21 mouse cellular contexts compared by ENCODE assay signal in the genomic region with DNA sequence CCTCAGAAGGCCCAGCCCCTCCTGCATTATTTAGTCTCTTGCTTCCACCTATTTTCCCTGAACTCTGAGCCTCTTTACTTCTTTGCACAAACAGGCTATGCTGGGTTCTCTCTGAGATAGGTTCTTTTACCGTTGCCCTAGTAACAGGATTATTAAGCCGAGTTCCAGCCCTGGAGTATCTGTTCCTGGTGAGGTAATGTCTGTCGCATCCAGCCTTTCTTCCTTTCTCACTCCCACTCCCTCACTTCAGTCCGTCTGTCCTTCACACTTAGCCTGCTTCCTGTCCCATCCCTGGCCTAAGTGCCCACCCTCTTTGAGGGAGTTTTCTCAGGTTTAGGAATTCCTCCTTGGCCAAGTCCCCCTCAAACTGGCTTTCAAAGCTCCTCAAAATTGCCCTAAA. TPM values are rescaled to one million over a fixed set of nuclear protein-coding genes. Genes with fewer than 3 reads are reported as not detected.
DNase-seq lines count a peak whose midpoint lies in the region; ATAC-seq and TF ChIP-seq lines count a peak whose summit lies in the region.
"Had no signal": no experiment of that assay in that cellular context is flagged by ENCODE, and none has a peak within 500 bp of the region (broad histone marks: within the 10 kb centered on the region; RNA-seq: fewer than 3 reads in every experiment).

No protein-coding gene starts in this region.

- no peak for DNase-seq in forebrain, embryonic 10.5 days (ENCODE audit: extremely low spot score, low spot score)
- peak; percentile 11 to 48 for DNase-seq in layer of hippocampus, adult 18-20 months (ENCODE audit: low spot score in 2 of 2)
- no peak for DNase-seq in layer of hippocampus, postnatal 10 days (ENCODE audit: low spot score in 2 of 2)
- no peak for DNase-seq in forebrain, postnatal 0 days
- no peak for DNase-seq in spleen, postnatal 36 days (ENCODE audit: low spot score in 2 of 2)
- DNase-seq in urinary bladder, postnatal 4 days (ENCODE audit: low spot score in 2 of 2): no peak
- DNase-seq: adrenal gland, postnatal 25 days; cerebellum, adult 9-11 months; embryo, embryonic 11 days; gastrocnemius, adult 2 months; heart, adult 2 months; heart, postnatal 10 days; kidney, adult 9 months; lung, postnatal 10 days; thymus, adult 2 months had no signal

- H3K9me3 ChIP-seq in forebrain, embryonic 12.5 days: no peaks in the 10 kb centered on the region
- no peaks in the 10 kb centered on the region for H3K9me3 ChIP-seq in forebrain, embryonic 10.5 days
- no peaks in the 10 kb centered on the region for H3K9me3 ChIP-seq in forebrain, postnatal 0 days (ENCODE audit: low read length)
- no peaks in the 10 kb centered on the region for H3K9me3 ChIP-seq in midbrain, embryonic 15.5 days
- H3K9me3 ChIP-seq: limb, embryonic 12.5 days; liver, embryonic 15.5 days had no signal

- H3K27ac ChIP-seq in forebrain, embryonic 12.5 days: no peak overlapping the region
- no peak overlapping the region for H3K27ac ChIP-seq in forebrain, embryonic 10.5 days
- H3K27ac ChIP-seq in forebrain, postnatal 0 days (ENCODE audit: low read depth, low read length): peak overlapping the region; percentile 35; the same call in 1 of the 2 replicates
- H3K27ac ChIP-seq in midbrain, embryonic 15.5 days: no peak overlapping the region
- H3K27ac ChIP-seq: gastrocnemius, adult 2 months; heart, adult 2 months; limb, embryonic 12.5 days; liver, embryonic 15.5 days had no signal

- peak; percentile 51; the same call in 1 of the 2 replicates for ATAC-seq in forebrain, embryonic 12.5 days (ENCODE audit: low FRiP score)
- peak; percentile 87 for ATAC-seq in forebrain, postnatal 0 days
- peak; percentile 50; the same call in 1 of the 2 replicates for ATAC-seq in midbrain, embryonic 15.5 days (replicated peaks)

- no peaks in the 10 kb centered on the region for H3K36me3 ChIP-seq in forebrain, embryonic 12.5 days (replicated peaks)
- no peaks in the 10 kb centered on the region for H3K36me3 ChIP-seq in forebrain, embryonic 10.5 days (replicated peaks)
- no peaks in the 10 kb centered on the region for H3K36me3 ChIP-seq in forebrain, postnatal 0 days (ENCODE audit: insufficient read depth)
- H3K36me3 ChIP-seq in midbrain, embryonic 15.5 days (replicated peaks): no peaks in the 10 kb centered on the region
- H3K36me3 ChIP-seq: limb, embryonic 12.5 days; liver, embryonic 15.5 days had no signal

- no peaks in the 10 kb centered on the region for H3K27me3 ChIP-seq in forebrain, embryonic 12.5 days
- H3K27me3 ChIP-seq in forebrain, embryonic 10.5 days (ENCODE audit: poor library complexity, severe bottlenecking): no peaks in the 10 kb centered on the region
- H3K27me3 ChIP-seq in forebrain, postnatal 0 days (ENCODE audit: insufficient read depth, low read length): no peaks in the 10 kb centered on the region
- no peaks in the 10 kb centered on the region for H3K27me3 ChIP-seq in midbrain, embryonic 15.5 days (replicated peaks)
- H3K27me3 ChIP-seq: limb, embryonic 12.5 days; liver, embryonic 15.5 days had no signal

- no peak overlapping the region for H3K9ac ChIP-seq in forebrain, embryonic 12.5 days
- H3K9ac ChIP-seq in forebrain, postnatal 0 days: no peak overlapping the region
- no peak overlapping the region for H3K9ac ChIP-seq in midbrain, embryonic 15.5 days
- H3K9ac ChIP-seq: limb, embryonic 12.5 days; liver, embryonic 15.5 days had no signal

- H3K4me1 ChIP-seq in forebrain, embryonic 12.5 days: no peaks in the 10 kb centered on the region
- peaks cover 8% of the 10 kb centered on the region for H3K4me1 ChIP-seq in forebrain, embryonic 10.5 days
- 0 out of 2 replicates have a peak, but pooled peaks cover 3% of the 10 kb centered on the region for H3K4me1 ChIP-seq in forebrain, postnatal 0 days (ENCODE audit: insufficient read depth)
- 0 out of 2 replicates have a peak, but pooled peaks cover 7% of the 10 kb centered on the region for H3K4me1 ChIP-seq in midbrain, embryonic 15.5 days
- H3K4me1 ChIP-seq: limb, embryonic 12.5 days; liver, embryonic 15.5 days had no signal

- no peak for TF ChIP-seq CTCF in forebrain, postnatal 0 days (IDR thresholded peaks at IDR 0.05; ENCODE audit: low read depth)

- no peak overlapping the region for H3K4me2 ChIP-seq in forebrain, embryonic 12.5 days
- H3K4me2 ChIP-seq in forebrain, postnatal 0 days (ENCODE audit: low read depth): no peak overlapping the region
- no peak overlapping the region for H3K4me2 ChIP-seq in midbrain, embryonic 15.5 days
- H3K4me2 ChIP-seq: limb, embryonic 12.5 days; liver, embryonic 15.5 days had no signal

- WGBS in forebrain, embryonic 12.5 days: 35% methylated on average over 4 of the region's 4 CpGs
- WGBS in forebrain, embryonic 10.5 days: 43% methylated on average over 4 of the region's 4 CpGs
- 15% methylated on average over 4 of the region's 4 CpGs for WGBS in forebrain, postnatal 0 days
- WGBS in midbrain, embryonic 15.5 days: 22% methylated on average over 4 of the region's 4 CpGs

- no peak overlapping the region for H3K4me3 ChIP-seq in forebrain, embryonic 12.5 days (replicated peaks)
- H3K4me3 ChIP-seq in forebrain, embryonic 10.5 days: no peak overlapping the region
- H3K4me3 ChIP-seq in forebrain, postnatal 0 days (ENCODE audit: low read depth, low read length): no peak overlapping the region
- no peak overlapping the region for H3K4me3 ChIP-seq in midbrain, embryonic 15.5 days
- H3K4me3 ChIP-seq: gastrocnemius, adult 2 months; heart, adult 2 months; limb, embryonic 12.5 days; liver, embryonic 15.5 days had no signal

RNA-seq across cellular contexts. Expression of gene Lrrc52, which starts 7.0 kb away (rescaled TPM):
- polyA plus RNA-seq in forebrain, embryonic 12.5 days (2016; fragmentation: Nextera tagmentation; extraction: Ambion mirVana): not detected in 2 replicates
- polyA plus RNA-seq in forebrain, embryonic 10.5 days (2016; fragmentation: Nextera tagmentation; extraction: Ambion mirVana): not detected in 2 replicates
- not detected for total RNA-seq in layer of hippocampus, adult 18-20 months (2021)
- not detected for total RNA-seq in layer of hippocampus, postnatal 10 days (2021)
- not detected in 2 replicates for total RNA-seq in forebrain, postnatal 0 days (2014; rRNA removed)
- not detected in 2 replicates for polyA plus RNA-seq in forebrain, postnatal 0 days (2015; fragmentation: Nextera tagmentation; extraction: Ambion mirVana)
- not detected in 2 replicates for polyA plus RNA-seq in midbrain, embryonic 15.5 days (2015; fragmentation: Nextera tagmentation; extraction: Ambion mirVana)
- total RNA-seq: adrenal gland, postnatal 25 days; CH12.LX had no signal
- polyA plus RNA-seq: large intestine, adult 2 months; limb, embryonic 12.5 days; liver, embryonic 15.5 days; thymus, adult 2 months had no signal

Comparison
In these comparisons a context has a peak if more than half of its experiments do, and no peak if none do; other contexts are left out.
1. DNase-seq: peak in layer of hippocampus, adult 18-20 months (2 of 2); none in forebrain, embryonic 10.5 days (single experiment), layer of hippocampus, postnatal 10 days (0 of 2), forebrain, postnatal 0 days (single experiment), spleen, postnatal 36 days (0 of 2) and urinary bladder, postnatal 4 days (0 of 2).
2. Peak in every context shown above with its lines, with median percentiles within 50 percentile points of each other: ATAC-seq.